Mouse (Mus musculus) small intestine, adult 2 months (tissue): ENCODE data around the gene Abcc12.

ENCODE experiments used
- CTCF ChIP-seq: fragments of 200-500 bp; IDR thresholded peaks from 2 replicates; pipeline ENCODE4 v1.5.1; 2012; ENCODE audit warnings: low read depth, mild to moderate bottlenecking, control low read depth, inconsistent platforms, low read length, moderate library complexity, mixed read lengths; ENCODE audit not compliant: insufficient replicate concordance, insufficient read length; ENCODE audit errors: extremely low read depth
- POLR2A ChIP-seq: fragments of 200-500 bp; IDR thresholded peaks from 2 replicates; pipeline ENCODE4 v1.6.1; 2012; ENCODE audit warnings: low read depth, mild to moderate bottlenecking, control low read depth, inconsistent platforms, low read length, moderate library complexity

GRCm38 (mm10) chr8:86546001-86546400 is 34.5 kb downstream of the Abcc12 start:
- TF ChIP-seq CTCF (no peak), POLR2A (no peak)
